In genomic region chr11:67972606-67973005, GRCm38 (mm10) we compare ENCODE assay signal across 34 mouse cellular contexts. TPM values are rescaled to one million over a fixed set of nuclear protein-coding genes. Genes with fewer than 3 reads are reported as not detected.
A peak's percentile ranks its signal among the peaks of the same experiment; 100 is the strongest.
DNase-seq lines count a peak whose midpoint lies in the region; ATAC-seq and TF ChIP-seq lines count a peak whose summit lies in the region.
"Had no signal": no experiment of that assay in that cellular context is flagged by ENCODE, and none has a peak within 500 bp of the region (broad histone marks: within the 10 kb centered on the region; RNA-seq: fewer than 3 reads in every experiment).

No protein-coding gene starts in this region.

- H3K4me3 ChIP-seq in heart, embryonic 11.5 days (ENCODE audit: low read depth, low read length) = no peak overlapping the region
- H3K4me3 ChIP-seq in heart, embryonic 16.5 days (ENCODE audit: low read length) = no peak overlapping the region
- H3K4me3 ChIP-seq in stomach, embryonic 14.5 days (ENCODE audit: low read depth, low read length) = no peak overlapping the region
- no peak overlapping the region for H3K4me3 ChIP-seq in stomach, postnatal 0 days (ENCODE audit: low read depth, low read length)
- H3K4me3 ChIP-seq: embryonic facial prominence, embryonic 12.5 days; forebrain, embryonic 13.5 days; hindbrain, embryonic 12.5 days; intestine, embryonic 15.5 days; layer of hippocampus, adult 2 months; left cerebral cortex, adult 2 months; limb, embryonic 12.5 days; liver, embryonic 15.5 days; myocyte; neural tube, embryonic 12.5 days; stomach, embryonic 15.5 days had no signal

- no peak overlapping the region for H3K9ac ChIP-seq in heart, embryonic 11.5 days (ENCODE audit: low read depth, low read length)
- H3K9ac ChIP-seq in heart, embryonic 16.5 days (ENCODE audit: low read length) = no peak overlapping the region
- H3K9ac ChIP-seq in stomach, embryonic 14.5 days (replicated peaks; ENCODE audit: low read depth, low read length) = no peak overlapping the region
- no peak overlapping the region for H3K9ac ChIP-seq in stomach, postnatal 0 days (ENCODE audit: low read length)
- H3K9ac ChIP-seq: embryonic facial prominence, embryonic 12.5 days; forebrain, embryonic 13.5 days; hindbrain, embryonic 12.5 days; intestine, embryonic 15.5 days; limb, embryonic 12.5 days; liver, embryonic 15.5 days; neural tube, embryonic 12.5 days; stomach, embryonic 15.5 days had no signal

- TF ChIP-seq CTCF in stomach, postnatal 0 days (IDR thresholded peaks at IDR 0.05; ENCODE audit: low read depth) = no peak

- no peaks in the 10 kb centered on the region for H3K27me3 ChIP-seq in heart, embryonic 11.5 days (ENCODE audit: control insufficient read depth, insufficient read depth, low read length)
- H3K27me3 ChIP-seq in heart, embryonic 16.5 days (ENCODE audit: control insufficient read depth, insufficient read depth, low read length) = no peaks in the 10 kb centered on the region
- no peaks in the 10 kb centered on the region for H3K27me3 ChIP-seq in stomach, embryonic 14.5 days (ENCODE audit: control insufficient read depth, insufficient read depth, low read length)
- no peaks in the 10 kb centered on the region for H3K27me3 ChIP-seq in stomach, postnatal 0 days (ENCODE audit: control insufficient read depth, insufficient read depth, low read length)
- H3K27me3 ChIP-seq: embryonic facial prominence, embryonic 12.5 days; forebrain, embryonic 13.5 days; hindbrain, embryonic 12.5 days; intestine, embryonic 15.5 days; limb, embryonic 12.5 days; liver, embryonic 15.5 days; neural tube, embryonic 12.5 days; stomach, embryonic 15.5 days had no signal

- intact Hi-C loops in heart, postnatal 36 days (cut with DNase I) = no loop called here

- peaks cover 8% of the 10 kb centered on the region for H3K36me3 ChIP-seq in heart, embryonic 11.5 days (ENCODE audit: control insufficient read depth, insufficient read depth, low read length)
- H3K36me3 ChIP-seq in heart, embryonic 16.5 days (ENCODE audit: control insufficient read depth, insufficient read depth) = peaks cover 14% of the 10 kb centered on the region
- H3K36me3 ChIP-seq in stomach, embryonic 14.5 days (ENCODE audit: control insufficient read depth, insufficient read depth, low read length) = peaks cover 8% of the 10 kb centered on the region
- H3K36me3 ChIP-seq in stomach, postnatal 0 days (ENCODE audit: control insufficient read depth, insufficient read depth, low read length) = no peaks in the 10 kb centered on the region; the same call in 1 of the 2 replicates
- H3K36me3 ChIP-seq: intestine, embryonic 15.5 days; liver, embryonic 15.5 days; stomach, embryonic 15.5 days had no signal

- peak overlapping the region; percentile 89 for H3K27ac ChIP-seq in heart, embryonic 11.5 days (ENCODE audit: low read depth, low read length)
- peak overlapping the region; percentile 91 for H3K27ac ChIP-seq in heart, embryonic 16.5 days (ENCODE audit: low read length)
- peak overlapping the region; percentile 33; the same call in 1 of the 2 replicates for H3K27ac ChIP-seq in stomach, embryonic 14.5 days (ENCODE audit: low read length)
- H3K27ac ChIP-seq in stomach, postnatal 0 days (replicated peaks) = no peak overlapping the region
- H3K27ac ChIP-seq: embryonic facial prominence, embryonic 12.5 days; forebrain, embryonic 13.5 days; hindbrain, embryonic 12.5 days; hindbrain, postnatal 0 days; intestine, embryonic 15.5 days; layer of hippocampus, adult 2 months; left cerebral cortex, adult 2 months; limb, embryonic 12.5 days; liver, embryonic 15.5 days; neural tube, embryonic 12.5 days; stomach, embryonic 15.5 days had no signal

- no peak for TF ChIP-seq EP300 in stomach, postnatal 0 days (optimal IDR thresholded peaks at IDR 0.05)

- no peaks in the 10 kb centered on the region for H3K9me3 ChIP-seq in heart, embryonic 11.5 days (replicated peaks; ENCODE audit: control insufficient read depth, low read length)
- no peaks in the 10 kb centered on the region for H3K9me3 ChIP-seq in heart, embryonic 16.5 days (replicated peaks; ENCODE audit: control insufficient read depth, low read length)
- no peaks in the 10 kb centered on the region for H3K9me3 ChIP-seq in stomach, embryonic 14.5 days (ENCODE audit: control insufficient read depth, low read depth, low read length)
- no peaks in the 10 kb centered on the region for H3K9me3 ChIP-seq in stomach, postnatal 0 days (ENCODE audit: control insufficient read depth, low read length)
- H3K9me3 ChIP-seq: embryonic facial prominence, embryonic 12.5 days; forebrain, embryonic 13.5 days; hindbrain, embryonic 12.5 days; intestine, embryonic 15.5 days; limb, embryonic 12.5 days; liver, embryonic 15.5 days; neural tube, embryonic 12.5 days; stomach, embryonic 15.5 days had no signal

- H3K4me1 ChIP-seq in heart, embryonic 11.5 days (ENCODE audit: control insufficient read depth, insufficient read depth, low read length) = peaks cover 14% of the 10 kb centered on the region
- H3K4me1 ChIP-seq in heart, embryonic 16.5 days (ENCODE audit: control insufficient read depth, insufficient read depth, low read length) = peaks cover 19% of the 10 kb centered on the region
- peaks cover under 1% of the 10 kb centered on the region; the same call in 1 of the 2 replicates for H3K4me1 ChIP-seq in stomach, embryonic 14.5 days (ENCODE audit: control insufficient read depth, insufficient read depth, low read length)
- no peaks in the 10 kb centered on the region for H3K4me1 ChIP-seq in stomach, postnatal 0 days (replicated peaks; ENCODE audit: control insufficient read depth, insufficient read depth)
- H3K4me1 ChIP-seq: intestine, embryonic 15.5 days; limb, embryonic 12.5 days; neural tube, embryonic 12.5 days had no signal

- no peak for DNase-seq in heart, postnatal 36 days
- DNase-seq in heart, adult 18-20 months = no peak
- DNase-seq in stomach, postnatal 0 days (ENCODE audit: low spot score) = no peak
- DNase-seq in frontal cortex, postnatal 25 days (ENCODE audit: low spot score in 2 of 2) = no peak
- DNase-seq in spleen, postnatal 4 days (ENCODE audit: low spot score in 2 of 2) = no peak
- DNase-seq: adrenal gland, postnatal 14 days; cerebellum, adult 11 months; cerebellum, adult 9-10 months; cerebellum, postnatal 36 days; gastrocnemius, postnatal 14 days; kidney, adult 2 months; kidney, postnatal 36 days; thymus, postnatal 25 days had no signal

- no peak overlapping the region for H3K4me2 ChIP-seq in heart, embryonic 11.5 days
- H3K4me2 ChIP-seq in heart, embryonic 16.5 days (ENCODE audit: low read depth, low read length) = 0 out of 2 replicates have a peak overlapping the region, but pooled peaks have one; percentile 0
- no peak overlapping the region for H3K4me2 ChIP-seq in stomach, embryonic 14.5 days (replicated peaks; ENCODE audit: low read depth, low read length)
- H3K4me2 ChIP-seq in stomach, postnatal 0 days (replicated peaks; ENCODE audit: low read depth) = no peak overlapping the region
- H3K4me2 ChIP-seq: embryonic facial prominence, embryonic 12.5 days; forebrain, embryonic 13.5 days; hindbrain, embryonic 12.5 days; intestine, embryonic 15.5 days; limb, embryonic 12.5 days; liver, embryonic 15.5 days; midbrain, embryonic 11.5 days; neural tube, embryonic 12.5 days; stomach, embryonic 15.5 days had no signal

- no peak for ATAC-seq in heart, embryonic 11.5 days (replicated peaks; ENCODE audit: insufficient number of reproducible peaks, low FRiP score, low TSS enrichment)
- ATAC-seq in heart, embryonic 16.5 days (replicated peaks; ENCODE audit: extremely low read depth, insufficient read depth, low FRiP score) = peak; percentile 90
- ATAC-seq in stomach, embryonic 14.5 days (ENCODE audit: insufficient number of reproducible peaks, insufficient read depth, low FRiP score, low read depth) = no peak
- ATAC-seq in stomach, postnatal 0 days (ENCODE audit: low FRiP score, low TSS enrichment) = no peak
- ATAC-seq: forebrain, embryonic 13.5 days; hindbrain, postnatal 0 days; intestine, embryonic 15.5 days; midbrain, embryonic 16.5 days had no signal

- 44% methylated on average over 1 of the region's 1 CpGs for WGBS in heart, embryonic 11.5 days (ENCODE audit: insufficient replicate concordance)
- WGBS in heart, embryonic 16.5 days = 40% methylated on average over 1 of the region's 1 CpGs
- 66% methylated on average over 1 of the region's 1 CpGs for WGBS in stomach, embryonic 14.5 days
- 62% methylated on average over 1 of the region's 1 CpGs for WGBS in stomach, postnatal 0 days

RNA-seq across cellular contexts. Expression of gene Stx8, which starts 6.6 kb away (rescaled TPM):
- 59.2 and 60.9 TPM in 2 replicates for polyA plus RNA-seq in heart, embryonic 11.5 days (2014; fragmentation: Nextera tagmentation; extraction: Ambion mirVana)
- total RNA-seq in heart, postnatal 36 days (2021) = 10 to 100 TPM; 24.1 to 25.1 TPM
- 52.3 and 58.7 TPM in 2 replicates for polyA plus RNA-seq in heart, embryonic 16.5 days (2015; fragmentation: Nextera tagmentation; extraction: Ambion mirVana)
- 10 to 100 TPM; 26.2 to 29.9 TPM for total RNA-seq in heart, adult 18-20 months (2021)
- 60.4 and 68.5 TPM in 2 replicates for polyA plus RNA-seq in stomach, embryonic 14.5 days (2014; fragmentation: Nextera tagmentation; extraction: Ambion mirVana)
- polyA plus RNA-seq in stomach, postnatal 0 days (2015; fragmentation: Nextera tagmentation; extraction: Ambion mirVana) = 71.0 and 76.1 TPM in 2 replicates

RNA-seq across cellular contexts. Expression of gene Cfap52, which starts 7.2 kb away (rescaled TPM):
- polyA plus RNA-seq in heart, embryonic 11.5 days (2014; fragmentation: Nextera tagmentation; extraction: Ambion mirVana) = 0.57 TPM in 1 of 2 replicates, not detected in the other
- not detected for total RNA-seq in heart, postnatal 36 days (2021)
- 0.45 and 1.8 TPM in 2 replicates for polyA plus RNA-seq in heart, embryonic 16.5 days (2015; fragmentation: Nextera tagmentation; extraction: Ambion mirVana)
- total RNA-seq in heart, adult 18-20 months (2021) = under 1 TPM in 1 of 2 experiments, not detected in 1; 0.15 TPM
- 0.48 and 1.3 TPM in 2 replicates for polyA plus RNA-seq in stomach, embryonic 14.5 days (2014; fragmentation: Nextera tagmentation; extraction: Ambion mirVana)
- 0.35 and 0.42 TPM in 2 replicates for polyA plus RNA-seq in stomach, postnatal 0 days (2015; fragmentation: Nextera tagmentation; extraction: Ambion mirVana)
- total RNA-seq: adrenal gland, postnatal 14 days; granulocyte monocyte progenitor cell, adult 5-6 weeks; liver, adult 2 months; megakaryocyte progenitor cell, adult 5-6 weeks; MEL had no signal
- polyA plus RNA-seq: liver, adult 2 months; liver, embryonic 15.5 days had no signal

RNA-seq across cellular contexts. Expression of gene Usp43, which starts 50.7 kb away (rescaled TPM):
- 0.24 TPM in 2 replicates for polyA plus RNA-seq in heart, embryonic 11.5 days (2014; fragmentation: Nextera tagmentation; extraction: Ambion mirVana)
- 1 to 10 TPM; 3.0 to 3.1 TPM for total RNA-seq in heart, postnatal 36 days (2021)
- 0.88 and 1.2 TPM in 2 replicates for polyA plus RNA-seq in heart, embryonic 16.5 days (2015; fragmentation: Nextera tagmentation; extraction: Ambion mirVana)
- 1 to 10 TPM in 1 of 2 experiments, under 1 TPM in 1; 0.94 to 1.4 TPM for total RNA-seq in heart, adult 18-20 months (2021)
- 3.5 and 3.9 TPM in 2 replicates for polyA plus RNA-seq in stomach, embryonic 14.5 days (2014; fragmentation: Nextera tagmentation; extraction: Ambion mirVana)
- polyA plus RNA-seq in stomach, postnatal 0 days (2015; fragmentation: Nextera tagmentation; extraction: Ambion mirVana) = 2.0 and 2.9 TPM in 2 replicates
- total RNA-seq: granulocyte monocyte progenitor cell, adult 5-6 weeks; liver, adult 2 months; megakaryocyte progenitor cell, adult 5-6 weeks; MEL had no signal
- polyA plus RNA-seq: liver, embryonic 15.5 days had no signal
